Mouse (Mus musculus) limb, embryonic 14.5 days (tissue): ENCODE data around the gene Mrps22. TPM values are rescaled to one million over a fixed set of nuclear protein-coding genes. Genes with fewer than 3 reads are reported as not detected.

Source experiments
- ATAC-seq: fragments of 200-750 bp; cut with Nextera tagmentation; 2 replicates; pipeline ENCODE4 v1.8.0; 2017; ENCODE audit warnings: low read depth, moderate number of reproducible peaks, moderate TSS enrichment; ENCODE audit not compliant: low FRiP score
- DNase-seq: peaks from one replicate; pipeline ENCODE4 v3.0.0-alpha.2; 2015; ENCODE audit warnings: low spot score
- H3K27ac ChIP-seq: fragments of 300-500 bp; sonication (generic); replicated peaks from 2 replicates; pipeline ENCODE4 v1.5.1; 2014; ENCODE audit warnings: low read depth, mild to moderate bottlenecking, low read length, moderate library complexity, mixed read lengths
- H3K27me3 ChIP-seq: fragments of 300-500 bp; sonication (generic); 2 replicates; pipeline ENCODE4 v1.6.1; 2014; ENCODE audit warnings: low read length, mixed read lengths; ENCODE audit not compliant: control insufficient read depth, insufficient read depth
- H3K36me3 ChIP-seq: fragments of 300-500 bp; sonication (generic); 2 replicates; pipeline ENCODE4 v1.6.1; 2014; ENCODE audit warnings: mild to moderate bottlenecking, low read length, moderate library complexity, mixed read lengths; ENCODE audit not compliant: control insufficient read depth, insufficient read depth
- H3K4me1 ChIP-seq: fragments of 300-500 bp; sonication (generic); 2 replicates; pipeline ENCODE4 v1.6.1; 2014; ENCODE audit warnings: antibody characterized with exemption, low read length, mixed read lengths; ENCODE audit not compliant: control insufficient read depth, insufficient read depth
- H3K4me2 ChIP-seq: fragments of 300-500 bp; sonication (generic); replicated peaks from 2 replicates; pipeline ENCODE4 v1.6.1; 2014; ENCODE audit warnings: low read depth, mild to moderate bottlenecking, low read length, moderate library complexity; ENCODE audit not compliant: severe bottlenecking
- H3K4me3 ChIP-seq: fragments of 300-500 bp; sonication (generic); replicated peaks from 2 replicates; pipeline ENCODE4 v1.5.1; 2014; ENCODE audit warnings: low read length
- H3K9ac ChIP-seq: fragments of 300-500 bp; sonication (generic); 2 replicates; pipeline ENCODE4 v1.6.1; 2014; ENCODE audit warnings: mild to moderate bottlenecking, low read depth, low read length, moderate library complexity; ENCODE audit not compliant: severe bottlenecking
- H3K9me3 ChIP-seq: fragments of 300-500 bp; sonication (generic); 2 replicates; pipeline ENCODE4 v1.6.1; 2016; ENCODE audit warnings: low read length; ENCODE audit not compliant: control insufficient read depth
- POLR2A ChIP-seq: fragments of 200-500 bp; IDR thresholded peaks from 2 replicates; pipeline ENCODE4 v1.8.0; 2012; ENCODE audit warnings: inconsistent platforms, mild to moderate bottlenecking, moderate library complexity, borderline replicate concordance; ENCODE audit not compliant: insufficient read depth, insufficient read length; ENCODE audit errors: extremely low read depth
- WGBS: fragments of 180-500 bp; shearing (Covaris S2); extraction: QIAGEN DNeasy Blood & Tissue Kit; methylation state at CpG from one replicate; pipeline ENCODE4 v1.1.7; 2014; 5-methylcytosine and 5-hydroxymethylcytosine counted together
- polyA plus RNA-seq, 2 experiments: library from polyadenylated mRNA; depleted of rRNA in 1 of 2; stranded (reverse) in 1 of 2; unstranded in 1 of 2; fragments of >200 nt; fragmentation: Nextera tagmentation in 1 of 2; extraction: Ambion mirVana in 1 of 2; gene quantifications; 2 replicates each; pipeline versions ENCODE4 v1.2.1 to v1.2.3; 2012 to 2014

Mrps22 gene
- polyA plus RNA-seq, 2 experiments: 37.4 to 50.3 TPM

GRCm38 (mm10) chr9:98583852-98584251, 17.6 kb downstream of the Mrps22 start:
- no peaks in the 10 kb centered on the region for H3K4me1 ChIP-seq
- 94% methylated on average over 4 of the region's 4 CpGs for WGBS
- no peak for DNase-seq
- no peak overlapping the region for H3K9ac ChIP-seq
- no peak overlapping the region for H3K4me3 ChIP-seq
- no peak for ATAC-seq
- no peak overlapping the region for H3K27ac ChIP-seq
- H3K36me3 ChIP-seq: peaks cover 91% of the 10 kb centered on the region
- no peak overlapping the region for H3K4me2 ChIP-seq
- no peaks in the 10 kb centered on the region for H3K9me3 ChIP-seq
- no peak for TF ChIP-seq POLR2A
- H3K27me3 ChIP-seq: no peaks in the 10 kb centered on the region

DNA sequence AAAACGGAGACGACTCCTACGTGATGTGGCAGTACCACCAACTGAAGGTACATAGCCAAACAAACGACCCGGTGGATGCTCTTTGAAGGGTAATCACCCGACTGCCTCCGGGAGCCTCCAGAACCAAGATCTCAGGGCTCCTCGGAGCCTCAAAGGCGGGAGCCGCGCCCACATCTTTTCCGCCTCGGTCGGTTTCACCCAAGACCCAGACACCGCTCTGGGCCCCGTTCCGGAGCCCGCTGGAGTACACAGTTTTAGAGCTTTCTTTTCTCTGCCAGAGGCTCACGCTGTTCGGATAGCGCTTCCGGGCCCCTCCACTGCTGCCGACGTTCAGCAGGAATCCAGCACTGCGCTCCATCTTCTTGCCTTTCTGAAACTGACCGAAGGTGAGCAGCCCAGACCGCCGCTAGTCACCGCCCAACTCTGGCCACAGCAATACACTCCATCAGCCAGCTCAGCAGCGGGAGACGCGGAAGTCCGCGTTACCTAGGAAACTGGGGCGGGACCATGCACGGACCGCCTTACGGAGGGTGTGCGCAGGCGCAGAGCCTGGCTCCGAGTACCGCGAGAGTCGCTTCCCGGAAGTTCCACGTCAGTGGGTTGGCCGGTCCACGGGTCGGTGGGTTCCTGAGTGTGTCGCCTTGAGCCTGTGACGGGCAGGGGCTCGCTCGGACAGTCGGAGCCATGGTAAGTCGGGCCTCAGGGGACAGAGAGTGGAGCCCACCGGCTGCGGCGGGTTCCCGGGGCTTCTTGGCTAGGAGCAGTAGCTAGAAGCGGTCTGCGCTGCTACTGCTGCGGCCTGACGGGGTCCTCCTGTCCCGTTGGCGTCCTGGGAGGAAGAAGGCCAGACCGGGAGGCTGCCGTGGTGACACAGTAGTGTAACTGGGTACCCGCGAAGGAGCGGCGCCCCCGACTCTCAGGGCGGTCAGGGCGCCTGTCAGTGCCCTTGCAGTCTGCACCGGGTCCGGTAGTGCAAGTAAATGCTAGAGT, 38.0 kb downstream of the Mrps22 start, which contains the start of gene Copb2:
Copb2 (plus strand) TSS at position 585 of the 990 bp plus-strand sequence.
- Histone ChIP-seq H3K4me1 (0 out of 2 replicates have a peak, but pooled peaks cover 6% of the 10 kb centered on the region), H3K27me3 (no peaks in the 10 kb centered on the region), H3K4me2 (peak within 1 kb of the TSS; percentile 67), H3K36me3 (peaks cover 18% of the 10 kb centered on the region), H3K9ac (peak within 1 kb of the TSS; percentile 84), H3K4me3 (peak within 1 kb of the TSS; percentile 79), H3K27ac (peak within 1 kb of the TSS; percentile 84), H3K9me3 (no peaks in the 10 kb centered on the region)
- peak; percentile 83; the same call in 1 of the 2 replicates for TF ChIP-seq POLR2A
- 1% methylated on average over 76 of the region's 76 CpGs for WGBS
- peak; percentile 99 for ATAC-seq
- peak; percentile 97 for DNase-seq

DNA sequence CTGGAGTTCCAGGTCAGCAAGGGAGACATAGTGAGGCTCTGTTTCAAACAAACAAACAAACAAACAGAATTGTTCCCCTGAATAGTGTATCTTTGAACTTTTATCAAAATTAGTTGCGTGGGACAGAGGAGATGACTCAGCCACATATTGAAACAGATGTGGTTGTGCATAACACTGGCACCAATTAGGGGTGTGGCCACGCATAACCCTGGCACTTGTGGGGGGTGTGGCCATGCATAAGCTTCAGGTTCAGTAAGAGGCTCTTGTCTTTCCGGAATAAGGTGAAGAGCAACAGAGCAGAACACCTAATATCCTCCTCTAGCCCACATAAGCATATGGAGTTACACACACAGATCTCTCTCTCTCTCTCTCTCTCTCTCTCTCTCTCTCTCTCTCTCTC, 57.4 kb downstream of the Mrps22 start:
- DNase-seq: no peak
- no peak for ATAC-seq
- H3K4me2 ChIP-seq: no peak overlapping the region
- H3K9ac ChIP-seq: no peak overlapping the region
- WGBS: 86% methylated on average over 3 of the region's 3 CpGs
- H3K9me3 ChIP-seq: no peaks in the 10 kb centered on the region
- H3K27ac ChIP-seq: no peak overlapping the region
- no peaks in the 10 kb centered on the region for H3K4me1 ChIP-seq
- H3K36me3 ChIP-seq: no peaks in the 10 kb centered on the region
- no peak for TF ChIP-seq POLR2A
- H3K27me3 ChIP-seq: no peaks in the 10 kb centered on the region
- H3K4me3 ChIP-seq: no peak overlapping the region

Other genes starting within 250 kb of the Mrps22 start
- gene Rbp1, start 178.7 kb downstream of the Mrps22 start, polyA plus RNA-seq (2012; rRNA removed): 39.4 and 49.9 TPM in 2 replicates
- 47.5 and 56.4 TPM in 2 replicates for gene Rbp1, start 178.7 kb downstream of the Mrps22 start, polyA plus RNA-seq (2014; fragmentation: Nextera tagmentation; extraction: Ambion mirVana)
- 2.0 and 3.3 TPM in 2 replicates for gene Rbp2, start 115.5 kb downstream of the Mrps22 start, polyA plus RNA-seq (2012; rRNA removed)
- 1.9 and 4.9 TPM in 2 replicates for gene Rbp2, start 115.5 kb downstream of the Mrps22 start, polyA plus RNA-seq (2014; fragmentation: Nextera tagmentation; extraction: Ambion mirVana)
- gene Copb2, start 37.9 kb downstream of the Mrps22 start, polyA plus RNA-seq (2012; rRNA removed): 107 and 139 TPM in 2 replicates
- 211 and 214 TPM in 2 replicates for gene Copb2, start 37.9 kb downstream of the Mrps22 start, polyA plus RNA-seq (2014; fragmentation: Nextera tagmentation; extraction: Ambion mirVana)
- not detected in 2 replicates for gene Prr23a1, start 240.8 kb upstream of the Mrps22 start, polyA plus RNA-seq (2012; rRNA removed)
- not detected in 2 replicates for gene Prr23a1, start 240.8 kb upstream of the Mrps22 start, polyA plus RNA-seq (2014; fragmentation: Nextera tagmentation; extraction: Ambion mirVana)